Mouse (Mus musculus): ENCODE results near the gene Rftn1. TPM values are rescaled to one million over a fixed set of nuclear protein-coding genes. Genes with fewer than 3 reads are reported as not detected.

The Rftn1 gene
- total RNA-seq, 1 experiment: 5.0 TPM

DNA sequence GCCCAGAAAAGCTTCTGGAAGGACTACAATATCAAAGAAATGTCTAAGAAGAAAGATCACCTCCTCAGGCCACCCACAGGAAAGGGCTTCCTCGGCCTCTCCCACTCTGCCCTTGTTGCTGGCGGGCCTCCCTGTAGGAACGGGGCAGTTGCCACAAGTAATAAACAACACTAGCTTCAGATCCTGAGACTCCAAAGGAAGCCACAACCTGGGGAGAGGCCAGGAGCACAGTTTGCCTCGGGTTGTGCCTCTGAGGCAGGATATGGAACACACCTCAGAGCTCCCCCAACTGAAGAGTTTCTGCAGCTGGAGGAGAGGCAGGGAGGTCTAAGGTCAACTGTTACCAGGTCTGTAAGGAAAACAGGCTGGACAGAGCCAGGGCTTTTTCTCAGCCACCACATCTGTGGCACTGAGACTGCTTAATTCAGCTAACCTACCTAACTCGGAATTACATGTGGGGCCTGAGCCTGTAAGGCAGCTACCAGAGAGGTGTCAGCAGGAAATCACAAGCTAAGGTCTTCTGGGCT is 193.8 kb downstream of the Rftn1 start:
- Histone ChIP-seq H3K4me3 (ENCODE audit: insufficient read depth in 1 of 2, low read depth in 1 of 2, low read length in 2 of 2, poor library complexity in 1 of 2, severe bottlenecking in 1 of 2) (no peak overlapping the region), H3K9me3 (ENCODE audit: control insufficient read depth, insufficient read depth, low read depth, low read length) (no peaks in the 10 kb centered on the region), H3K4me1 (ENCODE audit: control insufficient read depth in 2 of 2, insufficient read depth in 2 of 2, low read length in 2 of 2, poor library complexity in 1 of 2) (no peaks in the 10 kb centered on the region), H3K27ac (ENCODE audit: insufficient read depth, low read depth, low read length, poor library complexity, severe bottlenecking) (no peak overlapping the region), H3K9ac (ENCODE audit: insufficient read depth, low read depth, low read length, poor library complexity, severe bottlenecking) (no peak overlapping the region), H3K36me3 (ENCODE audit: control insufficient read depth, insufficient read depth, low read length, poor library complexity, severe bottlenecking) (no peaks in the 10 kb centered on the region)
- TF ChIP-seq CHD2 (IDR thresholded peaks at IDR 0.05; ENCODE audit: low read depth, low read length) (no peak), MAFK (IDR thresholded peaks at IDR 0.05; ENCODE audit: insufficient read depth, low read depth, low read length) (no peak), ZC3H11A (IDR thresholded peaks at IDR 0.05; ENCODE audit: borderline replicate concordance, low read depth, low read length) (no peak), HCFC1 (IDR thresholded peaks at IDR 0.05; ENCODE audit: borderline replicate concordance, insufficient read depth, low read length) (no peak), ZNF384 (IDR thresholded peaks at IDR 0.05; ENCODE audit: low read depth, low read length) (no peak)
- in situ Hi-C loops (cut with MboI; ENCODE audit: low sequenced_read_pairs in 2 of 2, unreplicated experiment in 2 of 2): no loop called here
- no peak for DNase-seq (ENCODE audit: low read depth, low spot score)

- Histone ChIP-seq H3K9me3 (ENCODE audit: control insufficient read depth, insufficient read depth, low read depth, low read length) (no peaks in the 10 kb centered on the region), H3K9ac (ENCODE audit: insufficient read depth, low read depth, low read length, poor library complexity, severe bottlenecking) (no peak overlapping the region), H3K4me3 (ENCODE audit: insufficient read depth in 1 of 2, low read depth in 1 of 2, low read length in 2 of 2, poor library complexity in 1 of 2, severe bottlenecking in 1 of 2) (no peak overlapping the region), H3K36me3 (ENCODE audit: control insufficient read depth, insufficient read depth, low read length, poor library complexity, severe bottlenecking) (no peaks in the 10 kb centered on the region), H3K27ac (ENCODE audit: insufficient read depth, low read depth, low read length, poor library complexity, severe bottlenecking) (no peak overlapping the region), H3K4me1 (ENCODE audit: control insufficient read depth in 2 of 2, insufficient read depth in 2 of 2, low read length in 2 of 2, poor library complexity in 1 of 2) (no peaks in the 10 kb centered on the region)
- no peak for DNase-seq (ENCODE audit: low read depth, low spot score)
- TF ChIP-seq ZNF384 (IDR thresholded peaks at IDR 0.05; ENCODE audit: low read depth, low read length) (no peak), MAFK (IDR thresholded peaks at IDR 0.05; ENCODE audit: insufficient read depth, low read depth, low read length) (no peak)
- in situ Hi-C loops (cut with MboI; ENCODE audit: low sequenced_read_pairs in 2 of 2, unreplicated experiment in 2 of 2): no loop called here
These were observed 194.4 kb downstream of the Rftn1 start for GRCm38 (mm10) chr17:49996097-49996496.

DNA sequence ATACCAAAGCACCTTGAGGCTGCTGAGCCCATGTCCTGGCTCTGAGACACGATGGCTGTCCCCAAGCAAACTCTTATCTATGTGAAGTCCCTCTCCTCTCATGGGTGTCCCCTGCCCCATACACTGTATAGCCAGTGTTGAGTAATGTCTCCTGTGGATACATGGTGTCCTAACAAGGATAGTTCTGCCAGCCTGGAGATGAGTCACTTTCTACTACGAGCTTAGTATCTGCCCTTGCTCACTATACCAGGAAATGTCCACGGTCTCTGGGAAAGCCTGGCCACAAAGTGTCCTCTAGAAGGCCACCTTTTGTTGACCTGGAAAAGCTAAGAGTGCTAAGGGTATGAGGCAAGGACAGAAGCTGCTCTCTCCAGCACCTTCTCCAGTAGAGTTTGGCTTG is 195.2 kb downstream of the Rftn1 start:
- in situ Hi-C loops (cut with MboI; ENCODE audit: low sequenced_read_pairs in 2 of 2, unreplicated experiment in 2 of 2): no loop called here
- DNase-seq (ENCODE audit: low read depth, low spot score): no peak
- no peak overlapping the region for H3K4me3 ChIP-seq (ENCODE audit: insufficient read depth in 1 of 2, low read depth in 1 of 2, low read length in 2 of 2, poor library complexity in 1 of 2, severe bottlenecking in 1 of 2)

DNA sequence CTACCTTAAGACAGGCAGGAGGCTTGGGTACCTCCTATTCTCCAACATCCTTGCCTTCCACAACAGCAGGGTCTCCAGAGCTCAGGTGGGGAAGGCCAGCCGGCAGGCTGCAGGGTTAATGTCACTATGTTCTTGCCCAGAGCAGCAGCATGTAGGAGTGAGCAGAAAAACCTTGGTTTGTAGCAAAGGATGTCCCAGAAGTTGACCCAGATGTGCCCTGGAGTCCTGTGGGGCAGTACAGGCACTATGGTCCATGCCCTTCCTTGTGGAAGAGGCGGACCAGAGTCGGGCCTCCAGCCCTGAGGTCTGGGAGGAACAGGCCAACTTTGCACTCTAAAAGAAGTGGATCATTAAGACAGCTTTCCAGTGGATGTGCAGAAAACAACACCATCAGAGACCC is 196.8 kb downstream of the Rftn1 start:
- Histone ChIP-seq H3K36me3 (ENCODE audit: control insufficient read depth, insufficient read depth, low read length, poor library complexity, severe bottlenecking) (no peaks in the 10 kb centered on the region), H3K9ac (ENCODE audit: insufficient read depth, low read depth, low read length, poor library complexity, severe bottlenecking) (no peak overlapping the region), H3K4me1 (ENCODE audit: control insufficient read depth in 2 of 2, insufficient read depth in 2 of 2, low read length in 2 of 2, poor library complexity in 1 of 2) (no peaks in the 10 kb centered on the region), H3K9me3 (ENCODE audit: control insufficient read depth, insufficient read depth, low read depth, low read length) (no peaks in the 10 kb centered on the region), H3K27ac (ENCODE audit: insufficient read depth, low read depth, low read length, poor library complexity, severe bottlenecking) (no peak overlapping the region), H3K4me3 (ENCODE audit: insufficient read depth in 1 of 2, low read depth in 1 of 2, low read length in 2 of 2, poor library complexity in 1 of 2, severe bottlenecking in 1 of 2) (no peak overlapping the region)
- DNase-seq (ENCODE audit: low read depth, low spot score): no peak
- in situ Hi-C loops (cut with MboI; ENCODE audit: low sequenced_read_pairs in 2 of 2, unreplicated experiment in 2 of 2): no loop called here
- TF ChIP-seq CHD2 (IDR thresholded peaks at IDR 0.05; ENCODE audit: low read depth, low read length) (no peak), MAFK (IDR thresholded peaks at IDR 0.05; ENCODE audit: insufficient read depth, low read depth, low read length) (no peak), HCFC1 (IDR thresholded peaks at IDR 0.05; ENCODE audit: borderline replicate concordance, insufficient read depth, low read length) (no peak), ZC3H11A (IDR thresholded peaks at IDR 0.05; ENCODE audit: borderline replicate concordance, low read depth, low read length) (no peak), ZNF384 (IDR thresholded peaks at IDR 0.05; ENCODE audit: low read depth, low read length) (no peak)

More for the DNA sequence above, 195.2 kb downstream of the Rftn1 start:
- Histone ChIP-seq H3K4me1 (ENCODE audit: control insufficient read depth in 2 of 2, insufficient read depth in 2 of 2, low read length in 2 of 2, poor library complexity in 1 of 2) (no peaks in the 10 kb centered on the region), H3K9ac (ENCODE audit: insufficient read depth, low read depth, low read length, poor library complexity, severe bottlenecking) (no peak overlapping the region), H3K36me3 (ENCODE audit: control insufficient read depth, insufficient read depth, low read length, poor library complexity, severe bottlenecking) (no peaks in the 10 kb centered on the region), H3K9me3 (ENCODE audit: control insufficient read depth, insufficient read depth, low read depth, low read length) (no peaks in the 10 kb centered on the region), H3K27ac (ENCODE audit: insufficient read depth, low read depth, low read length, poor library complexity, severe bottlenecking) (no peak overlapping the region)
- TF ChIP-seq ZC3H11A (IDR thresholded peaks at IDR 0.05; ENCODE audit: borderline replicate concordance, low read depth, low read length) (no peak), CHD2 (IDR thresholded peaks at IDR 0.05; ENCODE audit: low read depth, low read length) (no peak), MAFK (IDR thresholded peaks at IDR 0.05; ENCODE audit: insufficient read depth, low read depth, low read length) (no peak), ZNF384 (IDR thresholded peaks at IDR 0.05; ENCODE audit: low read depth, low read length) (no peak), HCFC1 (IDR thresholded peaks at IDR 0.05; ENCODE audit: borderline replicate concordance, insufficient read depth, low read length) (no peak)
